Mouse (Mus musculus) testis, adult 2 months (tissue): Measurements from ENCODE around the gene Pex14. TPM values are rescaled to one million over a fixed set of nuclear protein-coding genes. Genes with fewer than 3 reads are reported as not detected.

ENCODE experiments used
- H3K27ac ChIP-seq: fragments of 200-500 bp; 2 replicates; pipeline ENCODE4 v1.5.1; 2012; ENCODE audit warnings: low read depth, low read length; ENCODE audit not compliant: control insufficient read depth, insufficient read depth
- H3K27me3 ChIP-seq: fragments of 200-500 bp; 2 replicates; pipeline ENCODE4 v1.6.1; 2012; ENCODE audit warnings: mild to moderate bottlenecking, low read length, moderate library complexity; ENCODE audit not compliant: control insufficient read depth, insufficient read depth
- H3K36me3 ChIP-seq: fragments of 200-500 bp; 2 replicates; pipeline ENCODE4 v1.6.1; 2012; ENCODE audit warnings: mild to moderate bottlenecking, low read length; ENCODE audit not compliant: control insufficient read depth, insufficient read depth
- H3K4me1 ChIP-seq: fragments of 200-500 bp; 2 replicates; pipeline ENCODE4 v1.6.1; 2012; ENCODE audit warnings: low read length; ENCODE audit not compliant: control insufficient read depth, insufficient read depth
- H3K4me3 ChIP-seq: fragments of 200-500 bp; 2 replicates; pipeline ENCODE4 v1.5.1; 2012; ENCODE audit warnings: low read depth, mild to moderate bottlenecking, low read length, moderate library complexity, mixed read lengths; ENCODE audit not compliant: control insufficient read depth
- CTCF ChIP-seq: fragments of 200-500 bp; IDR thresholded peaks from 2 replicates; pipeline ENCODE4 v1.5.1; 2012; ENCODE audit warnings: low read depth, mild to moderate bottlenecking, inconsistent platforms, low read length, moderate library complexity; ENCODE audit not compliant: control insufficient read depth, insufficient read depth, insufficient replicate concordance
- POLR2A ChIP-seq: fragments of 200-500 bp; IDR thresholded peaks from 2 replicates; pipeline ENCODE4 v1.6.1; 2012; ENCODE audit warnings: low read depth, mild to moderate bottlenecking, inconsistent platforms, low read length, moderate library complexity; ENCODE audit not compliant: control insufficient read depth
- polyA plus RNA-seq: library from polyadenylated mRNA; depleted of rRNA; stranded (reverse); fragments of >200 nt; gene quantifications from 2 replicates; pipeline ENCODE4 v1.2.3, GENCODE M21; 2012

The Pex14 gene
- polyA plus RNA-seq, 1 experiment, result 22.9 TPM

DNA sequence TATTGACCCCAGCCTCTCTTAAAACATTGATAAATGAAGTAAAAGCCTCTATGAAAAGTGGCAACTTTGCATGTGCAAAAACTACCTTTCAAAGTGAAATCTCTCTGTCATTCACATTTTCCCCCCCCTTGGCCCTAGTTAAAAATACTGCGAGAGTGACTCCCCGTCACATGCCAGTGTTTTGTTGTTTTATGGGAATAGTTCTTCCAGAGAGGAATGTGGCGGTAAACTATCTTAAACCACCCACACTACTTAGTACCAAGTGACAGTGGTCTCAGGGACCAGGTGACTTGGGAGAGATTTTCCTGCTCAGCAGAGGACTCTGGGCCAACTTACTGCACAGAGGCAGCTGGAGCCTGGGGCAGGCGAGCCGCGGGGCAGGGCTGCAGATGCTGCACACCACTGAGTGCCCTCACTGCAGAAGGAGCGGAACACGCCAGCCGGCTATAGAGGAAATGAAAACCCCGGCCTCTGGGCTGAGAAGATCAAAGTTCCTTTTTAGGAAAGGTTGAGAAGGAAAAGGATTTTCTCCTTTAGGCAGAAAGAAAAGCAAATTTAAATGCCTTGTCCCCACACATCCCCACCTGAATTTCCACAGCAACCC is 50.9 kb downstream of the Pex14 start:
- H3K4me1 ChIP-seq, result peaks cover 2% of the 10 kb centered on the region; the same call in 1 of the 2 replicates
- TF ChIP-seq CTCF (no peak), POLR2A (no peak)
- H3K36me3 ChIP-seq, result no peaks in the 10 kb centered on the region
- no peaks in the 10 kb centered on the region for H3K27me3 ChIP-seq
- no peak overlapping the region for H3K4me3 ChIP-seq
- no peak overlapping the region for H3K27ac ChIP-seq

GRCm38 (mm10) chr4:149047360-149047759 is 52.3 kb downstream of the Pex14 start:
- Histone ChIP-seq H3K4me3 (no peak overlapping the region), H3K27ac (no peak overlapping the region), H3K4me1 (peaks cover 2% of the 10 kb centered on the region; the same call in 1 of the 2 replicates), H3K36me3 (no peaks in the 10 kb centered on the region), H3K27me3 (no peaks in the 10 kb centered on the region)
- TF ChIP-seq POLR2A, result no peak
- peak; percentile 61; the same call in 1 of the 2 replicates for TF ChIP-seq CTCF

DNA sequence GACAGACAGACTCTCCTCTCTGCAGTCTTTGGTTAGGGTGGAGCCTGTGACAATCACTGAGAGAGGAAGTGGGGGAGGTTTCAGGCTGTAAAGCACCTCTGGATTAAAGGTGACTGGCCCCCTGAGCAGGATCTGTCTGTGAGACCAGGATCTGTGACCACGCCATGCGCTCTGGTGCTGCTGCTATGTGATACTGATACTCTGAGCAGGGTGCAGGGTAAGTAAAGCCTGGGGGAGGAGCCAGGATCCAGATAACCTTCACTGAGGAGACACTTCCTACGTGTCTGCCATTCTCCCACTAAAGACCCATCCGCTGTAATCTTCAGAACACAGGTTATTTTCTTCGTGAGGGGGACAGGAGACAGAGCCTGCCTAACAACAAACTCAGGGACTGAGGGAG is 53.8 kb downstream of the Pex14 start:
- TF ChIP-seq POLR2A, result no peak
- no peak for TF ChIP-seq CTCF
- Histone ChIP-seq H3K4me1 (peaks cover 2% of the 10 kb centered on the region; the same call in 1 of the 2 replicates), H3K4me3 (no peak overlapping the region), H3K27ac (no peak overlapping the region), H3K36me3 (no peaks in the 10 kb centered on the region), H3K27me3 (no peaks in the 10 kb centered on the region)

- TF ChIP-seq POLR2A (no peak), CTCF (no peak)
- H3K27me3 ChIP-seq, result no peaks in the 10 kb centered on the region
- no peaks in the 10 kb centered on the region for H3K4me1 ChIP-seq
- H3K4me3 ChIP-seq, result no peak overlapping the region
- no peaks in the 10 kb centered on the region; the same call in 1 of the 2 replicates for H3K36me3 ChIP-seq
- no peak overlapping the region for H3K27ac ChIP-seq
Observed at GRCm38 (mm10) chr4:149040289-149040688, 59.4 kb downstream of the Pex14 start.

DNA sequence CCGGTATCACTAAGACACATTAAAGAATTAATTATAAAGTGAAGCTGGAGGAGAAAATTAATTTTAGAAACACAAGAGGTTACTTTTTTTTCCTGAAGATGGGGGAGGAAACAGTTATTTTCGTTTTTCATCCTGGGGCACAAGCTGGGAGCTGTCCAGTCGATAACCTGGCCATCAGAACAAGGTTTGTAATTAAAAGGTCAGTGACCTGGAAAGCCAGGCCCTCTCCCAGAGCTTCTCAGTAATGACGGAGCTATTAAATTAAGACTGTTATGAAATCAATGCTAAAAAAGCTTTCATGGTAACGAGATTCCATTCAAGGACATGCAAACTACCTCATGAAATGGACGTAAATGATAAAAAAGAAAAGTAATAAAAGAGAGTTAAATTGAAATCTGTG is 62.0 kb downstream of the Pex14 start:
- Histone ChIP-seq H3K27ac (no peak overlapping the region), H3K36me3 (no peaks in the 10 kb centered on the region; the same call in 1 of the 2 replicates), H3K27me3 (no peaks in the 10 kb centered on the region), H3K4me3 (no peak overlapping the region), H3K4me1 (no peaks in the 10 kb centered on the region)
- TF ChIP-seq POLR2A (no peak), CTCF (no peak)

DNA sequence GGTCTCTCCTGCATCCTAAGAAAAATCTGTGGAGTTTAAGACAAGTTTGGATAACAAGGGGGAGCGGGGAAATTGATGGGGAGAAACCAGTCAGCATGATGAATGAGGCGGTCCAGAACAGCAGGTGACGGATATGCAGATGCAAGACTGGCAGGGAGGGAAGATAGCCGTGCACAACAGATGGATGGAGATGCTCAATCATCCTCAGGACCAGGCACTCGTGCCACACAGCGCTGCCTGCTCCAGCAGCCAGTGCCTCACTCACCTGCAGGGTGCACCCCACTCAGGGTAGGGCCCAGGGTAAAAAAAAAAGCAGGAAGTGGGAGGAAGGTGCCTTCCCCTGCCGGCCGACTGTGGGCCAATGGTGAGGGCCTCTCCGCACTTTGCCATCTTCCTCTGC is 63.1 kb downstream of the Pex14 start:
- Histone ChIP-seq H3K27ac (no peak overlapping the region), H3K36me3 (no peaks in the 10 kb centered on the region; the same call in 1 of the 2 replicates), H3K4me3 (no peak overlapping the region), H3K27me3 (no peaks in the 10 kb centered on the region), H3K4me1 (no peaks in the 10 kb centered on the region)
- no peak for TF ChIP-seq POLR2A
- TF ChIP-seq CTCF, result no peak

DNA sequence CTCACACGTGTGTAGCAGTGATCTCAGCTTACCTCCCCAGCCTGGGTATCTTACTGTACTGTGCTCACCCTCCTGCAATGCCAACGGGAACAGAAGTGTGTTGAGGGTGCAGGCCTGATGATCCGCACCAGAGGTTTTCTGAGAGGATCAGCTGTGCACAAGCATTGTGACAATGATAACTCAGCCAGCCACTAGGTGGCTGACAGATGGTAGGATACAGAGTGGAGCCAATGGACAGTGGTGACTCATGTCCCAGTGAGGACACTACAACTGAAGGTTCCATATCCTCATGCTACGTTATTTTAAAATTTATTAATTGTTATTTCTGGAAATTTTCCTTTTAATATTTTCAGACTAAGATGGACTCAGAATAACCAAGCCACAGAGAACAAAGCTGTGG is 68.2 kb downstream of the Pex14 start:
- no peak overlapping the region for H3K4me3 ChIP-seq
- no peak overlapping the region for H3K27ac ChIP-seq
- H3K4me1 ChIP-seq, result no peaks in the 10 kb centered on the region
- no peaks in the 10 kb centered on the region for H3K27me3 ChIP-seq
- TF ChIP-seq POLR2A, result no peak
- no peak for TF ChIP-seq CTCF
- no peaks in the 10 kb centered on the region for H3K36me3 ChIP-seq

DNA sequence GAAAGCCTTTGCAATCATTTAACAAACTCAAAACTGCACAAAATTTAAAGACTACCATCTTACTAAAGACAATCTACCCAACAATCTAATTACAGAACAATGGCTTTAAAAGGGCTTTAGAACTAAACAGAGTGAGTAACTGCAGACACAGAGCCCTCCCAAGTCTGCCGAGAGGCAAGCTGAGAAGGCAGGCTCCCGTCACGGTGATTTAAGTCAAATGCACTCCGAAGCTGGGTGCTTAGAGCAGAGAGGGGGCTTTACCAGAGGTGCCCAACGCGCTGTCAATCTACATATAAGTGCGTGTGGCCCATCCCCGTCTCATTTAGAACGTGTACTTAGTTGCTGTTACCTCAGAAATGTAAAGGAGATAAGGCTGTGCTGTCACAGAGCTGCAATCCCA is 72.1 kb downstream of the Pex14 start:
- TF ChIP-seq CTCF, result no peak
- no peak for TF ChIP-seq POLR2A
- H3K4me3 ChIP-seq, result no peak overlapping the region
- no peaks in the 10 kb centered on the region for H3K27me3 ChIP-seq
- H3K27ac ChIP-seq, result no peak overlapping the region
- no peaks in the 10 kb centered on the region for H3K36me3 ChIP-seq
- H3K4me1 ChIP-seq, result no peaks in the 10 kb centered on the region
